Mouse (Mus musculus) adrenal gland, adult 2 months (tissue): ENCODE results near the gene Fry. TPM values are rescaled to one million over a fixed set of nuclear protein-coding genes. Genes with fewer than 3 reads are reported as not detected.

ENCODE experiments used
- DNase-seq: peaks from one replicate; pipeline ENCODE4 v3.0.0; 2021
- polyA plus RNA-seq: library from polyadenylated mRNA; depleted of rRNA; stranded (reverse); fragments of >200 nt; gene quantifications from 2 replicates; pipeline ENCODE4 v1.2.3, GENCODE M21; 2012
- total RNA-seq, 2 experiments: library from RNA; stranded (reverse); gene quantifications; 2 replicates each; pipeline ENCODE4 v1.2.3; 2021

The Fry gene
- total and polyA plus RNA-seq, 3 experiments, result 16.4 to 44.4 (median 27.0) TPM

DNA sequence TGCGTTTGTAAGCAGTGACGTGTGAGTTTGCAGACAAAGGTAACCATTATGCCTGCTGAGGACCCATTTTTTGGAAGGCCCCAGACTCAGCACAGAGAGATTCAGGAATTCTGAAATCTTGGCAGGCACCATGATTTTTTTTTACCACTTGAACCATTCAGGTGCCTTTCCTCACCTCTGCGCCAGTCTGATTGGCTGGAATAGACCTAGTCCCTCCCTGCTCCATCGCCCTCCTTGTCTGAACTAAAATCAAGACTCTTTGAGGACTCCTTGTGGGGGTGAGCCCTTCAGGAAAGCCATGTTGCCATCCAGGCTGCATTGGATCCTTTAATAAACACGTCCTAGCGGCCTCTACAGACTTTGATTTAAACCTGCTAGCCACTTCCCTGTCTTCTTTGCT is 103.4 kb downstream of the Fry start:
- no peak for DNase-seq

DNA sequence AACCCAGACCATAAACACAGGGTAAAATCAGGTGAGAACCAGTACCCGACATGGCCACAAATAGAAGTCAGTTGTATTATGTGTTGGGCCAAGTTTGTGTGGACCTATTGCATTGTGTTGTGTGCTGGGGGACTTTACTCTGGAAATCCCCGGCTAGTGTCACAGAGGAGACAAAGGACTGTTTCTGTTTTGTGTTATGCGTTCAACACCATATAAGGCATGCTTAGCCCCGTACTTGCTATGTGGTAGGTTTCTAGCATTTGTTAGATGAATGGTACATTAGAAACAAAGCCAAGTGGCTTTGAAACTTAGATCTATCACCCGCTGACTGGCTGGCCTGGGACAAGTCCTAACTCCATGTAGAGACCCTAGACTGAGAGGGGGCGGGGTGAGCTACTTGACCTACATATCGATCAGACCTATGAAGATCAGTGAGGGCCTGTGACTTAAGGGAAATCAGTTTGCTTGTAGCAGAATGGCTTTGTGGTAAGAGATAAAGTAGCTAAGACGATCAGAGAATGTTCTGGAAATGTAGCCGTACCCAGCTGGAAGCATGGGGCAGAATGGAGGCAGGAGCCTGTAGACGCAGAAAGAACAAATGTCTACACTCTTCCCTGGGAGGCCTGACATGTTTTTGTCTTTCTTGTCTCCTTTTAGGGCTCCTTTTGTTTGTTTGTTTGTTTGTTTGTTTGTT is 105.2 kb downstream of the Fry start:
- DNase-seq, result no peak

DNA sequence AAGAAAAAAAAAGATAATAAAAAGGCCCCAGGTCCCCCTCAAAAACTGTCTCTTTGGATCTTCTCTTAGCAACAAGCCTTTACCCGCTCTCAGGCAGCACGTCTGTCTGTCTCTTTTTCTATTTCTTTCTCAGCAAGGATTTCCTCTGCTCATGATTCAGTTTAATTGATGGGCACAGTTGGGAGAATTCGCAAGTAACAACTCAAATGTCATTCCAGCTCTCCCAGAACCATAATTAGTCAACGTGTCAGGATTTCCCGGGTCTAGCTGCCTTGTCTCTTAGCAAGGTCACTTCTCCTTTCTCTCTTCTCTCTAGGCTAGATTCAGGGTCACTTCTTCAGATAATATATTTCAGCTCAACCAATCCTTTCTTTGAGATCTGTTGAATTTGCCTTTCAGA is 110.6 kb downstream of the Fry start:
- peak; percentile 18 for DNase-seq

DNA sequence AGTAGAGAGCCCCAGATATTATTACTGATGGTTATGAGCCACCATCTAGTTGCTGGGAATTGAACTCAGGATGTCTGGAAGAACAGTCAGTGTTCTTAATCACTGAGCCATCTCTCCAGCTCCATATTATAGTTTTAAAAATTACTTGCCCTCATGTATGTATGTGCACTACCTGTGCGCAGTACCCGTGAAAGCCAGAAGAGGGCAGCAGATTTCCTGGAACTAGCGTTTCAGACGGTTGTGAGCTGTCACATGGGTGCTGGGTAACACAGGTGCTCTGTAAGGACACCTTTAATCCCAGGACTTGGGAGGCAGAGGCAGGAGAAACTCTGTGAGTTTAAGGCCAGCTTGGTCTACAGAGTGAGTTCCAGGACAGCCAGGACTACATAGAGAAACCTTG is 111.3 kb downstream of the Fry start:
- DNase-seq, result no peak

DNA sequence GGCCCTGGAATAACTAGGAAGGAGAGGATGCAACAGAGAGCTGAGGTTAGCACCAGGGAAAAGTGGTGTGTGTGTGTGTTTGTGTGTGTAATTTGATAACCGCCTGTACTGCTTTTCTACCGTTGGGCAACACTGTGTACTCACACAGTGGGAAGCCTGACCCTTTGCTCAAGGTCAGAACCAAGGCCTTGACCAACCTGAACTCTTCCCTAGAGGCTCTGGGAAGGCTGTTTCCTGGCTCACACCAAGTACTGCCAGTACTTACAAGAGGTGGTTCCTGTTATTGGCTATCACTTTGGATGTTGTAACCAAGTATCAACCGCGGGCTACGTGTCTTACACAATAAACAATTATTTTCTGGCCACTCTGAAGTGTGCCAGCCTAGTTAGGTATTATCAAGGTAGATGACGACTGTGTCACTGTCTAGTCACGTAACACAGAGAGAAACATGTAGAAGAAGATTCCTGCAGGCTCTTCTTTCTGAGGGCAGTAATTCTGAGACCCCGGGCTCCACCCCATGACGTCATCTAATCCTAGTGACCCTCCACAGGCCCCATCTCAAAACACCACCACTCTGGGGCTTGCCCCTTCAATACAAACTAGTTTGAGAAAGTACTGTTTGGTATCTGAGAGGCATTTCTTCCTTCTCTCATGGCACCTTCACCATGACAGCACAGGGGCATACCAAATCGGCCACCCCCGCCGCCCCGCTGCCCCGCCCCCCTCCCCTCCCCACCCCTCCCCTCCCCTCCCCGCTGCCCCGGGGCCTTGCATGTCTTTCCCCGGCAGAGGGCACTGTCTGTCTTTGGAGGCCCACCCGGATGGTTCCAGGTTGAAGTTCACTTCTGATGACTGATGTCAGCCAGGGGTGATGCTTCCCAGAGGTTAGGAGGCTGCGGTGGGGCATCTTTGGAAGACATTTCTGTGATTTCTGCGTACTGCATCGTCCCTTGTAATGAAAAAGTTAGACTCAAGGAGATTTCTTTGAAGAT is 114.0 kb downstream of the Fry start:
- DNase-seq, result peak; percentile 65

DNA sequence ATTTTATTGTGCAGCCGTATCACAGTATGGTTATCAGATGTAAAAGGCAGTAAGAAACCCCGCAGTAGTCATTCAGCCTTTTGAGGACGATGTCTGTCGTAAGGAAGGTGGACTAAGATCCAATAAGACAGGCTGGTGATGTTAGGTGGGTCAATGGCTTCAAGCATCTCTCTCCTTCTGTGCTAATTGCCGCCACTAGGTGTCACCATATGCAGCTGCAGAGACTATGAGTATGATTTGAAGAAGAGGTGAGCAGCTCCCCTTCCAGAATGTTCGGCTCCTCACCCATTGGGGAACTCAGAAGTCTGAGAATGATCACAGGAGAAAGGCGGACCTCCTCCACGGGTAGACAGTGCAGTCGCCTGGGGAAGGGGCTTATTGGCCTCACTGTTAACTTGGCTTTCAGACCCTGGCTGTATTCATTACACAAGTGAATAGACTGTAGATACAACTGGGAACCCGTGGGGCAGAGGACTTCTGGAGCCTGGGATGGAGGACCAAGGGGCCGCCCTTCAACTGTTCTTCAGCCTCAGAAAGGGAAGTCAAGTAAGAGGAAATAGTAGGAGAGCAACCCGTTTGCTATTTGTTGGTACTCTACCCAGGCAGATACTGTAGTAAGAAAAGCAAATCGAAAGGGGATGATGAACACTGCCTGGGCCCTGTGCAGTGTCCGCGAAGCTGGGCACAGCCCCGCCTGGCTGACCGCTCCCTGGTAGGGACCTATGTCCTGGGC is 114.9 kb downstream of the Fry start:
- peak; percentile 71 for DNase-seq

DNA sequence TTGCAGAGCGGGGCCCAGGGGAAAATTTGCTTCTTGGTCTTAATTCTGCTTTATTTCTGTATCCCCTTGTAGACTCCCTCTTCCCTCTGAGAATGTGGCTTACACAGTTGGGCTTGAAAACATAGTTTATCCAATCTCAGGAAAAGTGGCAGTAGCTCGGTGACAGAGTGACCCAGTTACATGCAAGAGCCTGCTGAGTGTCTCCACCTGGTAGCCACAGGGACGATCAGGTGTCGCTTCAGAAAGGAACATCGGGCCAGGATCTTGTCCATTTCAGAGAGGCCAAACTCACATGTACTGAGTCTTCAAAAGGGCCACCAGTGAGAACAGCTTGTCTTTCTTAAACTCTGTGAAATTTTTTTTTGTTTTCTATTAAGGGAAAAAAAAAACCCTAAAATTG is 117.5 kb downstream of the Fry start:
- DNase-seq, result no peak

DNA sequence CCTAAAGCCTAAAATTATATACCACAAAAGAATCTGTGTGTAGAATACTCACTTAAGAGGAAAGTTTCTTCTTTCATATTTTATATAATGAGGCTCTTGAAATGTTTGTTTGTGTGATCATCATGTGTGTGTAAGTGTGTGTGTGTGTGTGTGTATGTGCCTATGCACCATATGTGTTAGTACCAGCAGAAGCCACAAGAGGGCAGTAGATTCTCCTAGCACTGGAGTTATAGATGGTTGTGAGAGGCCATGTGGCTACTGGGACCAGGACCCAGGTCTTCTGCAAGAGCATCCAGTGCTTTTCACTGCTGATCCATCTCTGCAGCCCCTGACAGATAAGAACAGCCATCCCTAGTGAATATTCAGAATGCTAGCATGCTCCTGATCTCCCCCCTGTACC is 118.2 kb downstream of the Fry start:
- no peak for DNase-seq

DNA sequence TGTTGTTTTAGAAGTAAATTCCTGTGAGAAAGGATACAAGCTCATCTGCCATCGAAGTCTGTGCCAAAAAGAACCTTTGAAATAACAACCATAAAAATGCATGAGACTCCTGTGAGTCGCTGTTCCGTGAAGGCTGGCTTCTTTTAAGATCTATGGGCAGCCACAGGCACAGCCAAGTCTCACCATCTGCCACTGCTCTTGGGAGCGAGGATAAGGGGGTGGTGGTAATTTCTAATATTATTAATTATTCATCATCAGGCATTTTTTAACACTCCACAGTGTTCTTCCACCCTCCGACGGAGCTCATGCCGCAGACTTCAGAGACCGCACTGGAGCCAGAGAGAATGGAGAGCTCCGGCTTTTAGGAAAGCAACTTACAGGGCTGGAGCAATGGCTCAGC is 123.2 kb downstream of the Fry start:
- DNase-seq, result no peak

DNA sequence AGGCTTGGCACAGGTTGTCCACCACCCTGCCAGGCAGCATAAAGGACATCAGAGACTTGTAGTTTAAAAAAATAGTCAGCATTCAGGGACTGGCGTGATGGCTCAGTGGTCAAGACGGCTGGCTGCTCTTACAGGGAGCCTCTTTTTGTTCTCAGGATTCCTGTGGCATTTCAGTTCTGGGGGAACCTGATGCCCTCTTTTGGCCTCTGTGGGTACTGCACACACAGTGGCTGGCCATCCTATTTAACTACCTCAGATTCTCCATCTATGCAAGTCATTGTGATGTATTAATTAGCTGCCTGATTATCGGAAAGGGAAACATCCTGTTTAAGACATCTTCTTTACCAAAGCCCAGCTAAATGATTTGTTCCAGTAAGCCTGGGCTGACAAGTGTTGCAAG is 128.3 kb downstream of the Fry start:
- DNase-seq, result no peak

DNA sequence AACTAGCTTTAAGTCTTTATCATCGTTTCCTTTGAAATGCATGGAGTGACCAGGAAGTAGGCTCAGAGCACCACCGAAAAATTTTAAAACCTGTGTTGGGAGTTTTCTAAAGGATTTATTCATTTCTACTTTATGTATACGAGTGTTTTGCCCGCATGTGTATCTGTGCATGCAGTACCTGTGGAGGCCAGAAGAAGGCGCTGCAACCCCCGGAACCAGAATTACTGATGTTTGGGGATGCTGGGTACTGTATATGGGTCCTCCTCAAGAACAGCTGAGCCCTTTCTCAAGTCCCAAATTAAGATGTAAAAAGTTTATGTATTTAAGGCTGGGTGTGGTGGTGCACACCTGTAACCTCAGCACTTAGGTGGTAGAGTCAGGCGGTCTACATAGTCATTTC is 139.3 kb downstream of the Fry start:
- DNase-seq, result no peak

DNA sequence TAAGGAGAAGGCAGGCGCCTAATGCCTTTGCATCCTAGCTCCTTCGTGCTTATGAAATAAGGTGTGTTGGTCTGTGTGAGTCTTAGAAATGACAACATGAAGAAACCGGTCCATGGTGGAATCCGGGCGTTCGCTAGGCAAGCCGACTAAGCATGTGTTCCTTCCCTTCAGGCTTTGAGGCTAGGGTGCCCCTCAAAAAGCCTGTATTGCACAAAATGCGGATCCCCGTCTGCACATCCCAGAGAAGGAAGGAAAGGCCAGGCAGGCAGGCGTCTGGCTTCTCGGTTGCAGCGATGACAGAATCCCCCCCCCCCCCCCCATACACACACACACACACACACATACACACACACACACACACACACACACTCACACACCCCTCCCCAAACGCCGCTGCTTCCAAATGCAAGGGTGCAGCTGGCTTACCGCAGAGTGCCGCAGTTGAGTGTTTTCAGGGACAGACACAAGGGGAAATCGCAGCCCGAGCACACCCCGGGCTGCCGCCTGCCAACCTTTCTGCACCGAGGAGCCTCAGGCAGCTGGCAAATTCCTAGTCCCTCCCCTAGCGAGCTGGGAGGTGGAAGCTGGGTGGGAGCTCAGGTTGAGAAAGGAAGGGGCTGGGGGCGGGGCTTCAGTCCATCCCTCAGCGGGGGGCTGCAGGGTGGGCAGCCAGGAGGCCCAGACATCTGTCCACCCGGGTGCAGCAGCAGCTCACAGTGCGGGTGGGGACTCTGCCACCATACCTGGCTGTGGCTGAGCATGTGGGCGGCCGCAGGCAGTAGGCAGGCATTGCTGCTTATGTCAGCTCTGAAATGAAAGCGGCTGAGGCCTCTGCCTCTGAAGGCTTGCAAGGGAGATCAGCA is 141.0 kb downstream of the Fry start:
- peak; percentile 40 for DNase-seq

DNA sequence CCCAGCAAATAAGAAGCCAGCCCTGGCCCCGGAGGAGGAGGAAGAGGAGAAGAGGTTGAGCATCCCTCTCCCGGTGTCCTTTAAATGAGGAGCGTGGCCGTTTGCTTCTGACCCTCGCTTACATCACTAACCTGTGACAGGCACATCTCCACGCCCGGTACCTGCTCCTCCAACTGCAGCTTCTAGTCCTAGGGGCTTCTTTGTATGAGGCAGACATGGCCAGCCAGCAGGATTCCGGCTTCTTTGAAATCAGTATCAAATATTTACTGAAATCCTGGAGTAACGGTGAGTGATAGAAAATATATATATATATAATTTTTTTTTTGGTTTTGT is 141.6 kb downstream of the Fry start:
- DNase-seq, result no peak

DNA sequence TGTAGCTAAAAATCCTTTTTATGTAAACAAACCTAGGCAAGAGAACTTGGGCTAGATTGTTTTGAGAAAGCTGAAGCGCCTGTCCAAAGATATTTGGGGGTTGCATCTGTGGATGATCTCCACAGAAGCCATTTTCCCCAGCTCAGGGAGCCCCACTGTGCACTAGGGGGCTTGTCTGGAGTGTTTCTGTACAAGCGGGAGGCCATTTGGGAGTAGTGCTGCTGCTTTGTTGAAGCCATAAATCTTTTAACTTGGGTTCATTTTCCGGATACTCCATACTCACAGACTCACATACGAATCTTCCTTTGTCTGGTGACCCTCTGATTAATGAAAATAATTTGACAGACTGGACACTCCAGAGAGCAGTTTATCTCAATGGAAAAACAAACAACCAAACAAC is 142.9 kb downstream of the Fry start:
- DNase-seq, result no peak

DNA sequence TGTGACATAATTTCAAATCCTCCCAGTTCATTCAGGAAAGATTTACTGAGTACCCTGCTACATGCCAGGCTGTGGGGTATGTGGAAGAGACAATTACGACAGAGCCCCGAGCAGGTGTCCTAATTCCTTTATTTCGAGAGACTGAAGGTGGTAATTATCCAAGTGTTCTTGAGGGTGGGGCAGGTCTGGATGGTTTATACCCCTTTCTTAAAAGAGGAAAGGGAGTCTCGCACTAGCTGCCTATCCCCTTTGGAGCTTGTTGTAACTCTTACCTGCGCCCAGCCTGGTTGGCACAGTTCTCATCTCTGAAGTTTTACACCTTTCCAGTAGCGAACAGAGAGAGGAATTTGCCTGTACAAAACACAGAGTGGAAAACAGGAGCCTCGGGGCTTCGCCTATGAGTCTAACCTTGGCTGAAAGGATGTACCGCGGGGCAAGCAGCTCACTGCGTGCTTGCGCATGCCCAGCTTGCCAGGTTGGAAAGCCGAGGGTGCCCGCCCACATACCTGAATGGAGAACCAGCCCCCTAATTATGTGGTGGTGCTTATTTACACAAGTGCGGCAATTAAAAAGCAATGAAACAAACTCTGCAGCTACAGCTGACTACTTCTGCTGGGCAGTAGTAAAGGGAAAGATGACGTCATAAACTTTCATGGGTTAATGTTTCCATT is 143.7 kb downstream of the Fry start:
- no peak for DNase-seq

DNA sequence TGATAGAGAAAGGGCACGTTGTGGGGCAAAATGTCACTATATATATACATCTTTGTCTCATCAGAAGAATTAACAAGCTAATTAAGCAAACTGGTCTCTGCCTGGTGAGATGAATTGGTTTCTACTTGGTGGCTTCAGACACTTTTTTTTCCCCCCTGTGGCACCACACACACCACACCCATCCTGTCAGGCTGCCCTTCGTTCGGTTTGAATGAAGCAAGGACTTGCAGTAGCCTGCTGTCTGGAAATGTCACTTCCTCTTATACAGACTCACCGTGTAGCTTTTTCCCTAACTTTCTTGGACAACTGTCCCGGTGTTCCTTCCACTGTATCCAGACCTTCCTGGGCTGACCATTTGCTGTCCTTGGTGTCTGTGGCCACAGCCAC is 144.3 kb downstream of the Fry start:
- DNase-seq, result no peak

DNA sequence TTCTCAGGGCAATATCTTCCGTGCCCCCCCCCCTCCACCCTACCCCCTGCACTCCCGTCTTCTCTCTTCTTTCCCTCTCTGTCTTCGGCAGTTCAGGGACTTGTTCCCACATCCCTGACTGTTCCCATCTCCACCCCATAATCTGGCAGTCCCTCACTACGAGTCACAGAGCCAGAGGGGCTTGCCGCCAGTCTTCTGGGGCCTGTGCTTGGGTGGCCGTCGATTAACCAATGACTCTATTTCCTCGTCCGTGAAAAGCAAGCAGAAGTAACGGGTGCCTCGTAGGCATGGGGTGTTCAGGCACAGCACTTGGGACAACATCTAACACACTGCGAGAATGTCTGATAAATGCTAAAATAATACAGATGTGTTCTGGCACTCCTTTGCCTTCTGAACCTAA is 144.7 kb downstream of the Fry start:
- DNase-seq, result no peak

DNA sequence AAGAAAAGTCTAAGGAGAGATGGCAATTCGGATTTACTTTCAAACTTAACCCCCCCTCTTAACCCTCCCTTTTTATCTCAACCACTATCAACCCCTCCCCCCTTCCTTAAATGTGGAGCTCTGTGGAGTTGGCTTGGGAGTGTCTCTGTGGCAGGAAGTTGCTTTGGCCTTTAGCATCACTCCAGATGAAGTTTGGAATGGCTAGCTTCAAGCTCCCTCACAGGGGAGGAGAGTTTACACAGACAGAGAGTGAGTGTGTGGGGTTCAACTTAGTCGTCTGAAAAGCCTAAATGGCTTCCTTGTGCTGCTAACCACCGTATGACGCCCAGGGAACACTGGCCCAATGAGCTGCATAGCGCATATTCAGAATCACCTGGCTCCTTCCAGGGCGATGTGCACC is 145.2 kb downstream of the Fry start:
- DNase-seq, result no peak

DNA sequence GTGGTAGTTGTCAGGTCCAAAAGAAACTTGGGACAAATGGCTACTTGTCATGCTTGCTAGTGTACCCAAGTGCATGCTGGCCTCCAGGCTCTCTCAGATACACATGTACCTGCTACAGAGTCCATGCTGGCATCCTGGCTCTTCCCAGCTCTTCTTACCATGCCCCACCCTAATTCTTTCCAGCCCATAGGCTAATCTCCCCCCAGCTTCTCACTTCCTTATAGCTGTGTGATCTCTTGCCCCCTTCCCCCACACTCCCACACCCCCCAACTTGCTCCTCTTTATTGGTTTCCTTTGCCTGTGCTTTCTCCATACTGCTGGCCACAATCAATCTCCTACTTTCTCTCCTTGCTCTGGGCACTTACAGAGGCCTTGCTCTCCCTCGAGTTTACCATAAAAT is 146.6 kb downstream of the Fry start:
- DNase-seq, result no peak

DNA sequence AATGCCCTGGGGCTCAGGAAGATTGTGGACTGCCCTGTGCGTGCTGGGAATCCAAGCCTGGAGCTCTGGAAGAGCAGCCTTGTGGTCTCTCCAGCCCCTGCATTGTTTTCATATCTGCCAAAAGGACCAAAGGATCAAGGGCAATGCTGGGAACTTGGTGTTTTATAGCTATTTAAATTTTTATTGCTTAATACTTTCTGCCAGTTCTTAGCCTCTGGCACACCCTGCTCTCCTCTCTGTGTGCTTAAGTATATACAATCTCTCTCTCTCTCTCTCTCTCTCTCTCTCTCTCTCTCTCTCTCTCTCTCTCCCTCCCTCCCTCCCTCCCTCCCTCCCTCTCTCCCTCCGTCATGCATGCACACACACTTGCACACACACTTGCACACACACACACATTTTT is 147.5 kb downstream of the Fry start:
- no peak for DNase-seq

DNA sequence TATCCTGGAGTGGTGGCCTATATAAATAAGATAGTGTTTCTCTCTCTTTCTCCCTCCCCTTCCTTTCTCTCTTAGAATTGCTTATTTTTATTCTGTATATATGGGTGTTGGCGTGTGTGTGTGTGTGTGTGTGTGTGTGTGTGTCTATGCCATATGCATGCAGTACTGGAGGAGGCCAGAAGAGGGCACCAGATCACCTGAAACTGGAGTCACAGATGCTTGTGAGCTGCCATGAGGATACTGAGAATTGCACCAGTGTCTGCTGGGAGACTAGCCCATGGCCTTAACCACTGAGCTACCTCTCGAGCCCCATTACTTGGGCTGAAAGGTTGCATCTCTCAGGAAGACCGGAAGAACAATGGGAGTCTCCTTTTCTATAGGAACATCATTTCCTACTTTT is 149.8 kb downstream of the Fry start:
- no peak for DNase-seq
